Mouse (Mus musculus) CH12.LX (cell line): Measurements from ENCODE around the gene Ece1.

ENCODE experiments used
- CHD2 ChIP-seq: IDR thresholded peaks from 2 replicates; pipeline ENCODE4 v1.6.1; 2011; ENCODE audit warnings: low read length, improper control_type of control experiment
- CTCF ChIP-seq, 2 experiments: IDR thresholded peaks in 1 of 2; conservative IDR thresholded peaks in 1 of 2; 2 replicates each; pipeline ENCODE4 v1.5.1; 2011 to 2012; ENCODE audit warnings: low read depth in 2 of 2, low read length in 2 of 2, improper control_type of control experiment in 1 of 2, inconsistent platforms in 1 of 2, mild to moderate bottlenecking in 1 of 2, moderate library complexity in 1 of 2
- EP300 ChIP-seq: IDR thresholded peaks from 2 replicates; pipeline ENCODE4 v1.6.1; 2011; ENCODE audit warnings: low read length, improper control_type of control experiment
- HCFC1 ChIP-seq: IDR thresholded peaks from 2 replicates; pipeline ENCODE4 v1.6.1; 2012; ENCODE audit warnings: low read depth, mild to moderate bottlenecking, inconsistent platforms, low read length, improper control_type of control experiment
- MAZ ChIP-seq: IDR thresholded peaks from 2 replicates; pipeline ENCODE4 v1.6.1; 2012; ENCODE audit warnings: low read depth, mild to moderate bottlenecking, inconsistent platforms, low read length, improper control_type of control experiment, moderate library complexity
- NRF1 ChIP-seq: IDR thresholded peaks from 2 replicates; pipeline ENCODE4 v1.6.1; 2014; ENCODE audit warnings: low read depth, mild to moderate bottlenecking, inconsistent platforms, low read length, improper control_type of control experiment, moderate library complexity
- POLR2A ChIP-seq: IDR thresholded peaks from 2 replicates; pipeline ENCODE4 v1.6.1; 2011; ENCODE audit warnings: low read depth, mild to moderate bottlenecking, improper control_type of control experiment, low read length
- ZC3H11A ChIP-seq: IDR thresholded peaks from 2 replicates; pipeline ENCODE4 v1.6.1; 2012; ENCODE audit warnings: low read depth, mild to moderate bottlenecking, inconsistent platforms, low read length, improper control_type of control experiment

DNA sequence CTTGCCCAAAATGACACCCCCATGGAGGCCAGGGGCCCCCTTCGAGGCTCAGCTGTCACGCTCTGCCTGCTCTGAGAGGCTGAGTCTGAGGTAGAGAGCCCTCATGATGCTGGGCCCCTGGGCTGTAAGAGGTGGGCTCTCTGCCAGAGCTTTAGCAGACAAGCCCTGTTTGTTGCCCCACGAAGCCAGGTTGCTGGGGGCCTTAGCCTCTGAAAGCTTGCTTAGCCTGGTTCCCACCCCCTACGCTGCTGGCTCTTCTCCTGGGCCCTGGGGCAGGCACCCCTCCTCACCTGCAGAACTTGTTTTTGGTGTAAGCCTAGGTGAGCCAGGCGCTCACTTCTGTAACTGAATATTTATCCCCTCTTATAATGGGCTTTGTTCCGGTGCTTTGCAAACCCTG lies 55.6 kb downstream of the Ece1 start:
- no peak for TF ChIP-seq CTCF (conservative IDR thresholded peaks at IDR 0.05 in 1 of 2, IDR thresholded peaks at IDR 0.05 in 1 of 2; ENCODE audit: low read depth in 2 of 2, low read length in 2 of 2)
- no peak for TF ChIP-seq CHD2
- no peak for TF ChIP-seq ZC3H11A
- TF ChIP-seq EP300: no peak
- TF ChIP-seq NRF1: no peak
- no peak for TF ChIP-seq HCFC1
- no peak for TF ChIP-seq POLR2A
- no peak for TF ChIP-seq MAZ
